Comparison of ENCODE assay signal across 22 mouse cellular contexts in genomic region chr7:107618028-107618992, GRCm38 (mm10). TPM values are rescaled to one million over a fixed set of nuclear protein-coding genes. Genes with fewer than 3 reads are reported as not detected.
DNase-seq lines count a peak whose midpoint lies in the region; ATAC-seq and TF ChIP-seq lines count a peak whose summit lies in the region.
"Had no signal": no experiment of that assay in that cellular context is flagged by ENCODE, and none has a peak within 500 bp of the region (broad histone marks: within the 10 kb centered on the region; RNA-seq: fewer than 3 reads in every experiment).

No protein-coding gene starts in this region.

- H3K36me3 ChIP-seq in forebrain, embryonic 11.5 days (ENCODE audit: control insufficient read depth, insufficient read depth, low read length): no peaks in the 10 kb centered on the region
- no peaks in the 10 kb centered on the region for H3K36me3 ChIP-seq in forebrain, embryonic 16.5 days (ENCODE audit: control insufficient read depth, insufficient read depth)
- H3K36me3 ChIP-seq in midbrain, postnatal 0 days (ENCODE audit: insufficient read depth, low read length): no peaks in the 10 kb centered on the region
- no peaks in the 10 kb centered on the region for H3K36me3 ChIP-seq in midbrain, embryonic 10.5 days
- H3K36me3 ChIP-seq in embryonic facial prominence, embryonic 11.5 days (replicated peaks; ENCODE audit: control insufficient read depth, insufficient read depth, low read depth, low read length): no peaks in the 10 kb centered on the region
- no peaks in the 10 kb centered on the region for H3K36me3 ChIP-seq in limb, embryonic 15.5 days
- H3K36me3 ChIP-seq: forebrain, embryonic 15.5 days had no signal

- H3K27ac ChIP-seq in forebrain, embryonic 11.5 days (ENCODE audit: low read depth, low read length): no peak overlapping the region
- no peak overlapping the region for H3K27ac ChIP-seq in forebrain, embryonic 16.5 days (ENCODE audit: low read length)
- H3K27ac ChIP-seq in midbrain, postnatal 0 days (ENCODE audit: low read depth, low read length): no peak overlapping the region
- H3K27ac ChIP-seq in midbrain, embryonic 10.5 days (replicated peaks): no peak overlapping the region
- no peak overlapping the region for H3K27ac ChIP-seq in embryonic facial prominence, embryonic 11.5 days (replicated peaks; ENCODE audit: low read depth, low read length)
- 0 out of 2 replicates have a peak overlapping the region, but pooled peaks have one; percentile 33 for H3K27ac ChIP-seq in limb, embryonic 15.5 days
- H3K27ac ChIP-seq: forebrain, embryonic 15.5 days; left cerebral cortex, adult 2 months; liver, embryonic 14.5 days had no signal

- H3K9ac ChIP-seq in forebrain, embryonic 11.5 days (ENCODE audit: low read length): no peak overlapping the region
- no peak overlapping the region for H3K9ac ChIP-seq in forebrain, embryonic 16.5 days (replicated peaks; ENCODE audit: low read depth, low read length)
- no peak overlapping the region for H3K9ac ChIP-seq in midbrain, postnatal 0 days (replicated peaks; ENCODE audit: low read length, poor library complexity, severe bottlenecking)
- no peak overlapping the region for H3K9ac ChIP-seq in embryonic facial prominence, embryonic 11.5 days (replicated peaks; ENCODE audit: low read length)
- H3K9ac ChIP-seq in limb, embryonic 15.5 days: no peak overlapping the region
- H3K9ac ChIP-seq: forebrain, embryonic 15.5 days; liver, embryonic 14.5 days had no signal

- H3K4me3 ChIP-seq in forebrain, embryonic 11.5 days (ENCODE audit: low read depth, low read length): no peak overlapping the region
- no peak overlapping the region for H3K4me3 ChIP-seq in forebrain, embryonic 16.5 days (replicated peaks; ENCODE audit: low read length)
- H3K4me3 ChIP-seq in midbrain, postnatal 0 days (ENCODE audit: low read depth, low read length): no peak overlapping the region
- H3K4me3 ChIP-seq in midbrain, embryonic 10.5 days: no peak overlapping the region
- H3K4me3 ChIP-seq in embryonic facial prominence, embryonic 11.5 days (ENCODE audit: low read depth, low read length): no peak overlapping the region
- H3K4me3 ChIP-seq in limb, embryonic 15.5 days: no peak overlapping the region
- H3K4me3 ChIP-seq: forebrain, embryonic 15.5 days; left cerebral cortex, adult 2 months had no signal

- ATAC-seq in forebrain, embryonic 11.5 days (replicated peaks; ENCODE audit: low FRiP score): peak; percentile 27; the same call in 1 of the 2 replicates
- no peak for ATAC-seq in forebrain, embryonic 16.5 days
- peak; percentile 25; the same call in 1 of the 2 replicates for ATAC-seq in midbrain, postnatal 0 days (ENCODE audit: low FRiP score)
- peak; percentile 57 for ATAC-seq in embryonic facial prominence, embryonic 11.5 days (replicated peaks; ENCODE audit: insufficient number of reproducible peaks, low FRiP score, low TSS enrichment, low read depth)
- 0 out of 2 replicates have a peak, but pooled peaks have one; percentile 49 for ATAC-seq in limb, embryonic 15.5 days (ENCODE audit: insufficient number of reproducible peaks, low FRiP score, low TSS enrichment, low read depth)
- ATAC-seq: activated CD4-positive, CD25-positive, alpha-beta regulatory T cell, adult 4 months; forebrain, embryonic 15.5 days; lung, postnatal 0 days had no signal

- no peak for TF ChIP-seq CTCF in midbrain, postnatal 0 days (IDR thresholded peaks at IDR 0.05)

- no peaks in the 10 kb centered on the region for H3K9me3 ChIP-seq in forebrain, embryonic 11.5 days (ENCODE audit: control insufficient read depth, low read length)
- H3K9me3 ChIP-seq in forebrain, embryonic 16.5 days (ENCODE audit: control insufficient read depth, low read length): no peaks in the 10 kb centered on the region
- no peaks in the 10 kb centered on the region for H3K9me3 ChIP-seq in midbrain, postnatal 0 days (ENCODE audit: low read length)
- H3K9me3 ChIP-seq in midbrain, embryonic 10.5 days (replicated peaks): no peaks in the 10 kb centered on the region
- H3K9me3 ChIP-seq in embryonic facial prominence, embryonic 11.5 days (replicated peaks; ENCODE audit: control insufficient read depth, low read length): no peaks in the 10 kb centered on the region
- H3K9me3 ChIP-seq in limb, embryonic 15.5 days: no peaks in the 10 kb centered on the region
- H3K9me3 ChIP-seq: forebrain, embryonic 15.5 days had no signal

- DNase-seq in forebrain, embryonic 11.5 days (ENCODE audit: low spot score): no peak
- no peak for DNase-seq in midbrain, postnatal 0 days (ENCODE audit: low spot score)
- DNase-seq in midbrain, embryonic 10.5 days (ENCODE audit: low spot score): no peak
- DNase-seq in embryonic facial prominence, embryonic 11.5 days (ENCODE audit: low spot score): no peak
- DNase-seq in B cell, adult 2 months: no peak
- no peak for DNase-seq in heart, postnatal 25 days (ENCODE audit: low spot score)
- DNase-seq: cerebellum, postnatal 10 days; right cerebral cortex, postnatal 14 days; thymus, adult 2 months had no signal

- H3K4me2 ChIP-seq in forebrain, embryonic 11.5 days (ENCODE audit: low read depth, low read length, severe bottlenecking): no peak overlapping the region
- H3K4me2 ChIP-seq in forebrain, embryonic 16.5 days (ENCODE audit: low read length): no peak overlapping the region
- no peak overlapping the region for H3K4me2 ChIP-seq in midbrain, postnatal 0 days (ENCODE audit: low read depth, low read length, poor library complexity, severe bottlenecking)
- no peak overlapping the region for H3K4me2 ChIP-seq in embryonic facial prominence, embryonic 11.5 days (ENCODE audit: low read depth, low read length)
- no peak overlapping the region for H3K4me2 ChIP-seq in limb, embryonic 15.5 days
- H3K4me2 ChIP-seq: forebrain, embryonic 15.5 days had no signal

- no peaks in the 10 kb centered on the region for H3K27me3 ChIP-seq in forebrain, embryonic 11.5 days (ENCODE audit: control insufficient read depth, insufficient read depth, low read length)
- no peaks in the 10 kb centered on the region for H3K27me3 ChIP-seq in forebrain, embryonic 16.5 days (replicated peaks; ENCODE audit: control insufficient read depth, insufficient read depth, low read length)
- no peaks in the 10 kb centered on the region for H3K27me3 ChIP-seq in midbrain, postnatal 0 days (ENCODE audit: insufficient read depth, low read length)
- no peaks in the 10 kb centered on the region for H3K27me3 ChIP-seq in midbrain, embryonic 10.5 days (ENCODE audit: low read depth, poor library complexity, severe bottlenecking)
- no peaks in the 10 kb centered on the region for H3K27me3 ChIP-seq in embryonic facial prominence, embryonic 11.5 days (ENCODE audit: control insufficient read depth, insufficient read depth, low read length)
- H3K27me3 ChIP-seq in limb, embryonic 15.5 days: no peaks in the 10 kb centered on the region
- H3K27me3 ChIP-seq: forebrain, embryonic 15.5 days had no signal

- WGBS in forebrain, embryonic 11.5 days: 33% methylated on average over 10 of the region's 11 CpGs
- WGBS in forebrain, embryonic 16.5 days: 28% methylated on average over 10 of the region's 11 CpGs
- WGBS in midbrain, postnatal 0 days: 34% methylated on average over 10 of the region's 11 CpGs
- WGBS in midbrain, embryonic 10.5 days: 37% methylated on average over 11 of the region's 11 CpGs
- WGBS in embryonic facial prominence, embryonic 11.5 days: 33% methylated on average over 10 of the region's 11 CpGs
- WGBS in limb, embryonic 15.5 days: 29% methylated on average over 10 of the region's 11 CpGs

- intact Hi-C loops in heart, postnatal 25 days (cut with DNase I): no loop called here

- no peaks in the 10 kb centered on the region for H3K4me1 ChIP-seq in forebrain, embryonic 11.5 days (replicated peaks; ENCODE audit: control insufficient read depth, insufficient read depth, low read length)
- no peaks in the 10 kb centered on the region for H3K4me1 ChIP-seq in forebrain, embryonic 16.5 days (replicated peaks; ENCODE audit: control insufficient read depth, insufficient read depth, low read length)
- H3K4me1 ChIP-seq in midbrain, postnatal 0 days (ENCODE audit: insufficient read depth, low read length): no peaks in the 10 kb centered on the region
- no peaks in the 10 kb centered on the region for H3K4me1 ChIP-seq in midbrain, embryonic 10.5 days
- H3K4me1 ChIP-seq in embryonic facial prominence, embryonic 11.5 days (ENCODE audit: control insufficient read depth, insufficient read depth, low read length): peaks cover 4% of the 10 kb centered on the region; the same call in 1 of the 2 replicates
- peaks cover 12% of the 10 kb centered on the region for H3K4me1 ChIP-seq in limb, embryonic 15.5 days
- H3K4me1 ChIP-seq: forebrain, embryonic 15.5 days had no signal

RNA-seq across cellular contexts. Expression of gene 5330417H12Rik, which starts 6.7 kb away (rescaled TPM):
- polyA plus RNA-seq in forebrain, embryonic 11.5 days (2014; fragmentation: Nextera tagmentation; extraction: Ambion mirVana): not detected in 2 replicates
- not detected in 2 replicates for polyA plus RNA-seq in forebrain, embryonic 16.5 days (2015; fragmentation: Nextera tagmentation; extraction: Ambion mirVana)
- not detected in 2 replicates for total RNA-seq in midbrain, postnatal 0 days (2014; rRNA removed)
- polyA plus RNA-seq in midbrain, postnatal 0 days (2015; fragmentation: Nextera tagmentation; extraction: Ambion mirVana): not detected in 2 replicates
- polyA plus RNA-seq in midbrain, embryonic 10.5 days (2016; fragmentation: Nextera tagmentation; extraction: Ambion mirVana): not detected in 2 replicates
- polyA plus RNA-seq in embryonic facial prominence, embryonic 11.5 days (2014; fragmentation: Nextera tagmentation; extraction: Ambion mirVana): not detected in 2 replicates
- polyA plus RNA-seq in limb, embryonic 15.5 days (2015; fragmentation: Nextera tagmentation; extraction: Ambion mirVana): not detected in 2 replicates
- not detected for total RNA-seq in heart, postnatal 25 days (2021)
- total RNA-seq: adrenal gland, postnatal 4 days; gastrocnemius, adult 18-20 months; heart, adult 18-20 months; heart, postnatal 10 days; layer of hippocampus, adult 18-20 months; left cerebral cortex, adult 2 months had no signal
- polyA plus RNA-seq: activated CD4-positive, CD25-positive, alpha-beta regulatory T cell, adult 4 months; forebrain, embryonic 15.5 days; kidney, embryonic 16.5 days; liver, embryonic 14.5 days; lung, postnatal 0 days; thymus, adult 2 months had no signal

RNA-seq across cellular contexts. Expression of gene Ppfibp2, which starts 23.3 kb away (rescaled TPM):
- polyA plus RNA-seq in forebrain, embryonic 11.5 days (2014; fragmentation: Nextera tagmentation; extraction: Ambion mirVana): 3.2 and 4.2 TPM in 2 replicates
- polyA plus RNA-seq in forebrain, embryonic 16.5 days (2015; fragmentation: Nextera tagmentation; extraction: Ambion mirVana): 1.5 and 1.7 TPM in 2 replicates
- 2.6 and 2.9 TPM in 2 replicates for total RNA-seq in midbrain, postnatal 0 days (2014; rRNA removed)
- polyA plus RNA-seq in midbrain, postnatal 0 days (2015; fragmentation: Nextera tagmentation; extraction: Ambion mirVana): 1.2 and 1.6 TPM in 2 replicates
- polyA plus RNA-seq in midbrain, embryonic 10.5 days (2016; fragmentation: Nextera tagmentation; extraction: Ambion mirVana): 5.3 and 6.6 TPM in 2 replicates
- polyA plus RNA-seq in embryonic facial prominence, embryonic 11.5 days (2014; fragmentation: Nextera tagmentation; extraction: Ambion mirVana): 17.8 and 19.2 TPM in 2 replicates
- polyA plus RNA-seq in limb, embryonic 15.5 days (2015; fragmentation: Nextera tagmentation; extraction: Ambion mirVana): 18.2 and 21.2 TPM in 2 replicates
- 10 to 100 TPM; 20.4 to 20.9 TPM for total RNA-seq in heart, postnatal 25 days (2021)

RNA-seq across cellular contexts. Expression of gene Olfml1, which starts 51.1 kb away (rescaled TPM):
- polyA plus RNA-seq in forebrain, embryonic 11.5 days (2014; fragmentation: Nextera tagmentation; extraction: Ambion mirVana): 5.6 and 6.9 TPM in 2 replicates
- 2.6 and 4.5 TPM in 2 replicates for polyA plus RNA-seq in forebrain, embryonic 16.5 days (2015; fragmentation: Nextera tagmentation; extraction: Ambion mirVana)
- 3.6 and 3.8 TPM in 2 replicates for total RNA-seq in midbrain, postnatal 0 days (2014; rRNA removed)
- 4.1 and 4.3 TPM in 2 replicates for polyA plus RNA-seq in midbrain, postnatal 0 days (2015; fragmentation: Nextera tagmentation; extraction: Ambion mirVana)
- 5.2 and 6.2 TPM in 2 replicates for polyA plus RNA-seq in midbrain, embryonic 10.5 days (2016; fragmentation: Nextera tagmentation; extraction: Ambion mirVana)
- 21.5 and 23.8 TPM in 2 replicates for polyA plus RNA-seq in embryonic facial prominence, embryonic 11.5 days (2014; fragmentation: Nextera tagmentation; extraction: Ambion mirVana)
- 36.3 and 37.9 TPM in 2 replicates for polyA plus RNA-seq in limb, embryonic 15.5 days (2015; fragmentation: Nextera tagmentation; extraction: Ambion mirVana)
- 1 to 10 TPM; 5.2 to 5.4 TPM for total RNA-seq in heart, postnatal 25 days (2021)
- polyA plus RNA-seq: activated CD4-positive, CD25-positive, alpha-beta regulatory T cell, adult 4 months had no signal
